Mouse (Mus musculus): ENCODE measurements around the gene Asb2. TPM values are rescaled to one million over a fixed set of nuclear protein-coding genes. Genes with fewer than 3 reads are reported as not detected.

The Asb2 gene
- polyA plus RNA-seq, 1 experiment, result 2.5 TPM

- Histone ChIP-seq H3K4me1 (ENCODE audit: control insufficient read depth, insufficient read depth, insufficient read length, low read length) (no peaks in the 10 kb centered on the region), H3K4me3 (ENCODE audit: insufficient read depth, low read depth, low read length) (no peak overlapping the region), H3K27ac (replicated peaks; ENCODE audit: low read depth, low read length) (no peak overlapping the region)
These were observed 41.0 kb downstream of the Asb2 start for GRCm38 (mm10) chr12:103314640-103315361.

GRCm38 (mm10) chr12:103313871-103314639 is 41.7 kb downstream of the Asb2 start:
- Histone ChIP-seq H3K4me1 (ENCODE audit: control insufficient read depth, insufficient read depth, insufficient read length, low read length) (no peaks in the 10 kb centered on the region), H3K27ac (replicated peaks; ENCODE audit: low read depth, low read length) (no peak overlapping the region)

GRCm38 (mm10) chr12:103313274-103313673 is 42.5 kb downstream of the Asb2 start:
- Histone ChIP-seq H3K4me1 (ENCODE audit: control insufficient read depth, insufficient read depth, insufficient read length, low read length) (no peaks in the 10 kb centered on the region), H3K27ac (replicated peaks; ENCODE audit: low read depth, low read length) (no peak overlapping the region), H3K4me3 (ENCODE audit: insufficient read depth, low read depth, low read length) (no peak overlapping the region)

More at GRCm38 (mm10) chr12:103313871-103314639, 41.7 kb downstream of the Asb2 start:
- H3K4me3 ChIP-seq (ENCODE audit: insufficient read depth, low read depth, low read length), result no peak overlapping the region

DNA sequence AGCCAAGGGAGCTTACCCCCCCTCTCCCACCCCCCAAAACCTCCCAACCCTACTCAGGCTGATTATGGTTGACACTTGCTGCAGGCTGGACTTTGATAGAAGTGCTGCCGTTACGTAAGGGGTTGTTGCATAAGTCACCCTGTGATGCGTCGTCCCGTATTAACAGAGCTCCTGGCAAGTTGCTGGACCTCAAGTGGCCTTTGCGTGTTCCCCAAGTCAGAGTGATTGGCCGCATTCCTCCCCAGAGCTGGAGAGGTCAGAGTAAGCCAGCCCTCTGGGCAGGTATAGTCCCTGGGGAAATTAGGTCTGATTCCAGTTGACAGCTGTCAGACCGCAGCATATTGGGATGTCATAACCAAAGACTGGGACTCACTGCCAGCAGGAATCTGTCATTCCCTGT is 43.9 kb downstream of the Asb2 start:
- Histone ChIP-seq H3K4me1 (ENCODE audit: control insufficient read depth, insufficient read depth, insufficient read length, low read length) (no peaks in the 10 kb centered on the region), H3K4me3 (ENCODE audit: insufficient read depth, low read depth, low read length) (no peak overlapping the region), H3K27ac (replicated peaks; ENCODE audit: low read depth, low read length) (no peak overlapping the region)

- Histone ChIP-seq H3K4me1 (ENCODE audit: control insufficient read depth, insufficient read depth, insufficient read length, low read length) (no peaks in the 10 kb centered on the region), H3K4me3 (ENCODE audit: insufficient read depth, low read depth, low read length) (no peak within 1 kb of the TSS), H3K27ac (replicated peaks; ENCODE audit: low read depth, low read length) (no peak within 1 kb of the TSS)
These were observed 45.0 kb downstream of the Asb2 start, which contains the start of gene Fam181a for GRCm38 (mm10) chr12:103310744-103311267. TSS of gene Fam181a (plus strand) at chr12:103310975.

- Histone ChIP-seq H3K4me1 (ENCODE audit: control insufficient read depth, insufficient read depth, insufficient read length, low read length) (no peaks in the 10 kb centered on the region), H3K27ac (replicated peaks; ENCODE audit: low read depth, low read length) (no peak overlapping the region)
These were observed 49.1 kb downstream of the Asb2 start for GRCm38 (mm10) chr12:103306720-103307119.

GRCm38 (mm10) chr12:103306224-103306623 is 49.6 kb downstream of the Asb2 start:
- H3K4me1 ChIP-seq (ENCODE audit: control insufficient read depth, insufficient read depth, insufficient read length, low read length), result no peaks in the 10 kb centered on the region
- H3K27ac ChIP-seq (replicated peaks; ENCODE audit: low read depth, low read length), result no peak overlapping the region
- H3K4me3 ChIP-seq (ENCODE audit: insufficient read depth, low read depth, low read length), result no peak overlapping the region

More at GRCm38 (mm10) chr12:103306720-103307119, 49.1 kb downstream of the Asb2 start:
- no peak overlapping the region for H3K4me3 ChIP-seq (ENCODE audit: insufficient read depth, low read depth, low read length)

- H3K27ac ChIP-seq (replicated peaks; ENCODE audit: low read depth, low read length), result no peak overlapping the region
- H3K4me1 ChIP-seq (ENCODE audit: control insufficient read depth, insufficient read depth, insufficient read length, low read length), result no peaks in the 10 kb centered on the region
- H3K4me3 ChIP-seq (ENCODE audit: insufficient read depth, low read depth, low read length), result no peak overlapping the region
These were observed 52.8 kb downstream of the Asb2 start for GRCm38 (mm10) chr12:103302960-103303359.

GRCm38 (mm10) chr12:103301645-103302044 is 54.2 kb downstream of the Asb2 start:
- no peaks in the 10 kb centered on the region for H3K4me1 ChIP-seq (ENCODE audit: control insufficient read depth, insufficient read depth, insufficient read length, low read length)
- H3K4me3 ChIP-seq (ENCODE audit: insufficient read depth, low read depth, low read length), result no peak overlapping the region
- H3K27ac ChIP-seq (replicated peaks; ENCODE audit: low read depth, low read length), result no peak overlapping the region

DNA sequence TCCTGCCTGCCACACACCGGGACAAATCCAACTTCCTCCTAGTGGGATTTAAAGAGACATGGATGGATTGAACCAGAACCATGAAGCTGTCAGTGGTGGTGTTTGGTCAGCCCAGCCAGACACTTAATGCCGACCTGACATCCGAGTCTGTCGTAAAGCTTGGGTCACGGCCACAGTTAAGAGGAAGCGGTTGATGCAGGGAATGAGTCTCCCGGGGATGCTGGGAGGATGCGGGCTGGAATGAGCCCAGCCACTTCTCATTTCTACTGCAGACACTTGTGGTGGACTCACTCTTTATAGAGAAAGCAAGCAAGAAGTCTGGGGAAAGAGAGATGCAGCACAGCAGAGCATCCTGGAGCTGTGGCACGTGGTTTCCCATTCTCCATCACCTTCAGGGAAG is 55.3 kb downstream of the Asb2 start:
- H3K4me1 ChIP-seq (ENCODE audit: control insufficient read depth, insufficient read depth, insufficient read length, low read length), result no peaks in the 10 kb centered on the region

GRCm38 (mm10) chr12:103296292-103296691 is 59.5 kb downstream of the Asb2 start:
- Histone ChIP-seq H3K4me1 (ENCODE audit: control insufficient read depth, insufficient read depth, insufficient read length, low read length) (no peaks in the 10 kb centered on the region), H3K27ac (replicated peaks; ENCODE audit: low read depth, low read length) (no peak overlapping the region), H3K4me3 (ENCODE audit: insufficient read depth, low read depth, low read length) (no peak overlapping the region)

More for the DNA sequence above, 55.3 kb downstream of the Asb2 start:
- no peak overlapping the region for H3K27ac ChIP-seq (replicated peaks; ENCODE audit: low read depth, low read length)
- H3K4me3 ChIP-seq (ENCODE audit: insufficient read depth, low read depth, low read length), result no peak overlapping the region

GRCm38 (mm10) chr12:103292366-103292765 is 63.4 kb downstream of the Asb2 start:
- Histone ChIP-seq H3K27ac (replicated peaks; ENCODE audit: low read depth, low read length) (no peak overlapping the region), H3K4me3 (ENCODE audit: insufficient read depth, low read depth, low read length) (no peak overlapping the region), H3K4me1 (ENCODE audit: control insufficient read depth, insufficient read depth, insufficient read length, low read length) (no peaks in the 10 kb centered on the region)

GRCm38 (mm10) chr12:103287276-103287675 is 68.5 kb downstream of the Asb2 start:
- Histone ChIP-seq H3K27ac (replicated peaks; ENCODE audit: low read depth, low read length) (no peak overlapping the region), H3K4me1 (ENCODE audit: control insufficient read depth, insufficient read depth, insufficient read length, low read length) (no peaks in the 10 kb centered on the region), H3K4me3 (ENCODE audit: insufficient read depth, low read depth, low read length) (no peak overlapping the region)

- no peaks in the 10 kb centered on the region for H3K4me1 ChIP-seq (ENCODE audit: control insufficient read depth, insufficient read depth, insufficient read length, low read length)
- no peak overlapping the region for H3K4me3 ChIP-seq (ENCODE audit: insufficient read depth, low read depth, low read length)
- H3K27ac ChIP-seq (replicated peaks; ENCODE audit: low read depth, low read length), result no peak overlapping the region
These were observed 72.4 kb downstream of the Asb2 start for GRCm38 (mm10) chr12:103283411-103283810.

- Histone ChIP-seq H3K4me3 (ENCODE audit: insufficient read depth, low read depth, low read length) (no peak overlapping the region), H3K4me1 (ENCODE audit: control insufficient read depth, insufficient read depth, insufficient read length, low read length) (no peaks in the 10 kb centered on the region), H3K27ac (replicated peaks; ENCODE audit: low read depth, low read length) (no peak overlapping the region)
These were observed 72.9 kb downstream of the Asb2 start for GRCm38 (mm10) chr12:103282936-103283335.

Measured in brown adipose tissue, adult 24 weeks (tissue).